Mouse (Mus musculus) heart, embryonic 13.5 days (tissue): ENCODE data around the gene Ggt6. TPM values are rescaled to one million over a fixed set of nuclear protein-coding genes. Genes with fewer than 3 reads are reported as not detected.

Experiments used
- ATAC-seq: fragments of 200-750 bp; cut with Nextera tagmentation; 2 replicates; pipeline ENCODE4 v1.8.0; 2017; ENCODE audit warnings: moderate TSS enrichment; ENCODE audit not compliant: insufficient number of reproducible peaks, low FRiP score, low TSS enrichment; ENCODE audit errors: extremely low read depth
- H3K27ac ChIP-seq: fragments of 300-500 bp; sonication (generic); replicated peaks from 2 replicates; pipeline ENCODE4 v1.5.1; 2015; ENCODE audit warnings: moderate library complexity, mild to moderate bottlenecking, inconsistent platforms
- H3K27me3 ChIP-seq: fragments of 300-500 bp; sonication (generic); replicated peaks from 2 replicates; pipeline ENCODE4 v1.6.1; 2015; ENCODE audit warnings: mild to moderate bottlenecking, inconsistent platforms
- H3K36me3 ChIP-seq: fragments of 300-500 bp; sonication (generic); 2 replicates; pipeline ENCODE4 v1.6.1; 2015; ENCODE audit warnings: mild to moderate bottlenecking, inconsistent platforms
- H3K4me1 ChIP-seq: fragments of 300-500 bp; sonication (generic); 2 replicates; pipeline ENCODE4 v1.6.1; 2015; ENCODE audit warnings: inconsistent platforms
- H3K4me2 ChIP-seq: fragments of 300-500 bp; sonication (generic); 2 replicates; pipeline ENCODE4 v1.6.1; 2015; ENCODE audit warnings: inconsistent platforms, mild to moderate bottlenecking, moderate library complexity
- H3K4me3 ChIP-seq: fragments of 300-500 bp; sonication (generic); 2 replicates; pipeline ENCODE4 v1.5.1; 2015; ENCODE audit warnings: moderate library complexity, mild to moderate bottlenecking, inconsistent platforms
- H3K9ac ChIP-seq: fragments of 300-500 bp; sonication (generic); 2 replicates; pipeline ENCODE4 v1.6.1; 2015; ENCODE audit warnings: inconsistent platforms, mild to moderate bottlenecking, moderate library complexity
- H3K9me3 ChIP-seq: fragments of 300-500 bp; sonication (generic); 2 replicates; pipeline ENCODE4 v1.6.1; 2016; ENCODE audit warnings: inconsistent platforms
- WGBS: fragments of 180-500 bp; shearing (Covaris S2); methylation state at CpG from one replicate; pipeline ENCODE4 v1.1.7; 2015; ENCODE audit warnings: mixed read lengths; 5-methylcytosine and 5-hydroxymethylcytosine counted together
- polyA plus RNA-seq: library from polyadenylated mRNA; unstranded; fragments of >200 nt; fragmentation: Nextera tagmentation; extraction: Ambion mirVana; gene quantifications from 2 replicates; pipeline ENCODE4 v1.2.1, GENCODE M21; 2015

Gene Ggt6
- polyA plus RNA-seq, 1 experiment from 2014 or later, result not detected

GRCm38 (mm10) chr11:72401068-72401467 lies 34.3 kb upstream of the Ggt6 start:
- Histone ChIP-seq H3K9ac (no peak overlapping the region), H3K4me1 (peaks cover 97% of the 10 kb centered on the region), H3K36me3 (peaks cover 84% of the 10 kb centered on the region), H3K27ac (peak overlapping the region; percentile 61; the same call in 1 of the 2 replicates), H3K4me2 (no peak overlapping the region), H3K9me3 (no peaks in the 10 kb centered on the region), H3K4me3 (no peak overlapping the region), H3K27me3 (no peaks in the 10 kb centered on the region)
- WGBS, result 78% methylated on average over 12 of the region's 12 CpGs
- no peak for ATAC-seq

GRCm38 (mm10) chr11:72402017-72402416 lies 33.3 kb upstream of the Ggt6 start:
- Histone ChIP-seq H3K4me3 (no peak overlapping the region), H3K36me3 (peaks cover 75% of the 10 kb centered on the region), H3K4me2 (no peak overlapping the region), H3K27me3 (no peaks in the 10 kb centered on the region), H3K27ac (peak overlapping the region; percentile 61), H3K9me3 (no peaks in the 10 kb centered on the region), H3K9ac (peak overlapping the region; percentile 58; the same call in 1 of the 2 replicates), H3K4me1 (peaks cover 97% of the 10 kb centered on the region)
- 44% methylated on average over 5 of the region's 5 CpGs for WGBS
- ATAC-seq, result no peak

- H3K4me3 ChIP-seq, result no peak overlapping the region
- peaks cover 95% of the 10 kb centered on the region for H3K4me1 ChIP-seq
- no peak overlapping the region for H3K4me2 ChIP-seq
- H3K9me3 ChIP-seq, result no peaks in the 10 kb centered on the region
- 84% methylated on average over 12 of the region's 12 CpGs for WGBS
- H3K9ac ChIP-seq, result no peak overlapping the region
- H3K36me3 ChIP-seq, result peaks cover 66% of the 10 kb centered on the region
- H3K27me3 ChIP-seq, result no peaks in the 10 kb centered on the region
- no peak for ATAC-seq
- H3K27ac ChIP-seq, result no peak overlapping the region; the same call in 1 of the 2 replicates
Measured at GRCm38 (mm10) chr11:72402969-72403368, 32.4 kb upstream of the Ggt6 start.

GRCm38 (mm10) chr11:72405532-72405931 lies 29.8 kb upstream of the Ggt6 start:
- peak overlapping the region; percentile 97 for H3K4me2 ChIP-seq

GRCm38 (mm10) chr11:72406079-72406675 lies 29.1 kb upstream of the Ggt6 start:
- ATAC-seq, result no peak
- Histone ChIP-seq H3K4me3 (peak overlapping the region; percentile 92), H3K27me3 (no peaks in the 10 kb centered on the region), H3K27ac (peak overlapping the region; percentile 98), H3K4me2 (peak overlapping the region; percentile 97), H3K36me3 (peaks cover 35% of the 10 kb centered on the region), H3K9ac (peak overlapping the region; percentile 77), H3K9me3 (no peaks in the 10 kb centered on the region), H3K4me1 (peaks cover 87% of the 10 kb centered on the region)
- WGBS, result 29% methylated on average over 8 of the region's 8 CpGs

More at GRCm38 (mm10) chr11:72405532-72405931, 29.8 kb upstream of the Ggt6 start:
- Histone ChIP-seq H3K4me3 (peak overlapping the region; percentile 92; the same call in 1 of the 2 replicates), H3K9me3 (no peaks in the 10 kb centered on the region), H3K27me3 (no peaks in the 10 kb centered on the region), H3K27ac (peak overlapping the region; percentile 98), H3K4me1 (peaks cover 93% of the 10 kb centered on the region), H3K36me3 (peaks cover 42% of the 10 kb centered on the region), H3K9ac (peak overlapping the region; percentile 77)
- no peak for ATAC-seq
- WGBS, result 26% methylated on average over 4 of the region's 4 CpGs

- peaks cover 82% of the 10 kb centered on the region for H3K4me1 ChIP-seq
- H3K36me3 ChIP-seq, result peaks cover 26% of the 10 kb centered on the region
- H3K27me3 ChIP-seq, result no peaks in the 10 kb centered on the region
- no peaks in the 10 kb centered on the region for H3K9me3 ChIP-seq
- peak overlapping the region; percentile 97 for H3K4me2 ChIP-seq
- no peak for ATAC-seq
- H3K27ac ChIP-seq, result peak overlapping the region; percentile 98
- H3K4me3 ChIP-seq, result peak overlapping the region; percentile 92
- peak overlapping the region; percentile 77 for H3K9ac ChIP-seq
- WGBS, result 4% methylated on average over 3 of the region's 3 CpGs
Measured at GRCm38 (mm10) chr11:72407081-72407480, 28.2 kb upstream of the Ggt6 start.

GRCm38 (mm10) chr11:72407574-72407973 lies 27.8 kb upstream of the Ggt6 start:
- ATAC-seq, result peak; percentile 71
- peak overlapping the region; percentile 98 for H3K9ac ChIP-seq
- WGBS, result 3% methylated on average over 7 of the region's 7 CpGs

GRCm38 (mm10) chr11:72408451-72409170 lies 26.7 kb upstream of the Ggt6 start:
- no peak for ATAC-seq
- H3K36me3 ChIP-seq, result peaks cover 11% of the 10 kb centered on the region
- H3K4me3 ChIP-seq, result peak overlapping the region; percentile 92
- no peaks in the 10 kb centered on the region for H3K27me3 ChIP-seq
- peaks cover 82% of the 10 kb centered on the region for H3K4me1 ChIP-seq
- peak overlapping the region; percentile 98 for H3K9ac ChIP-seq
- H3K27ac ChIP-seq, result peak overlapping the region; percentile 98
- 21% methylated on average over 9 of the region's 9 CpGs for WGBS
- peak overlapping the region; percentile 97 for H3K4me2 ChIP-seq
- H3K9me3 ChIP-seq, result no peaks in the 10 kb centered on the region

More at GRCm38 (mm10) chr11:72407574-72407973, 27.8 kb upstream of the Ggt6 start:
- H3K4me1 ChIP-seq, result peaks cover 82% of the 10 kb centered on the region
- peak overlapping the region; percentile 98 for H3K27ac ChIP-seq
- no peaks in the 10 kb centered on the region for H3K27me3 ChIP-seq
- H3K4me2 ChIP-seq, result peak overlapping the region; percentile 97
- no peaks in the 10 kb centered on the region for H3K9me3 ChIP-seq
- peaks cover 21% of the 10 kb centered on the region for H3K36me3 ChIP-seq
- peak overlapping the region; percentile 92 for H3K4me3 ChIP-seq

GRCm38 (mm10) chr11:72409649-72410385 lies 25.5 kb upstream of the Ggt6 start:
- Histone ChIP-seq H3K4me1 (peaks cover 82% of the 10 kb centered on the region), H3K4me3 (peak overlapping the region; percentile 92), H3K36me3 (no peaks in the 10 kb centered on the region), H3K27ac (peak overlapping the region; percentile 98), H3K9ac (peak overlapping the region; percentile 98), H3K27me3 (no peaks in the 10 kb centered on the region), H3K9me3 (no peaks in the 10 kb centered on the region), H3K4me2 (peak overlapping the region; percentile 97)
- 40% methylated on average over 12 of the region's 12 CpGs for WGBS
- ATAC-seq, result no peak

- Histone ChIP-seq H3K4me1 (peaks cover 82% of the 10 kb centered on the region), H3K36me3 (no peaks in the 10 kb centered on the region), H3K4me2 (peak overlapping the region; percentile 97), H3K27me3 (no peaks in the 10 kb centered on the region), H3K4me3 (peak overlapping the region; percentile 92), H3K9me3 (no peaks in the 10 kb centered on the region), H3K9ac (peak overlapping the region; percentile 98), H3K27ac (peak overlapping the region; percentile 98)
- under 1% methylated on average over 25 of the region's 25 CpGs for WGBS
- no peak for ATAC-seq
Measured at GRCm38 (mm10) chr11:72410521-72411092, 24.7 kb upstream of the Ggt6 start.
